Mouse (Mus musculus) G1E (cell line): ENCODE measurements around the gene Thrsp.

Source experiments
- CTCF ChIP-seq: IDR thresholded peaks from 2 replicates; pipeline ENCODE4 v1.5.1; 2012; ENCODE audit warnings: low read depth, low read length, inconsistent platforms, mixed read lengths
- GATA1 ChIP-seq: IDR thresholded peaks from 2 replicates; pipeline ENCODE4 v1.6.1; 2012; ENCODE audit warnings: borderline replicate concordance, low read length, inconsistent platforms, mixed read lengths
- TAL1 ChIP-seq: conservative IDR thresholded peaks from 2 replicates; pipeline ENCODE4 v1.6.1; 2012; ENCODE audit warnings: low read depth, low read length, inconsistent platforms, mixed read lengths

GRCm38 (mm10) chr7:97411106-97411505 is 6.4 kb downstream of the Thrsp start:
- no peak for TF ChIP-seq GATA1
- no peak for TF ChIP-seq CTCF
- TF ChIP-seq TAL1, result no peak
